Mouse (Mus musculus): ENCODE results near the gene Mzf1. TPM values are rescaled to one million over a fixed set of nuclear protein-coding genes. Genes with fewer than 3 reads are reported as not detected.

Gene Mzf1
- polyA plus RNA-seq, 1 experiment from 2014 or later = 6.4 TPM

DNA sequence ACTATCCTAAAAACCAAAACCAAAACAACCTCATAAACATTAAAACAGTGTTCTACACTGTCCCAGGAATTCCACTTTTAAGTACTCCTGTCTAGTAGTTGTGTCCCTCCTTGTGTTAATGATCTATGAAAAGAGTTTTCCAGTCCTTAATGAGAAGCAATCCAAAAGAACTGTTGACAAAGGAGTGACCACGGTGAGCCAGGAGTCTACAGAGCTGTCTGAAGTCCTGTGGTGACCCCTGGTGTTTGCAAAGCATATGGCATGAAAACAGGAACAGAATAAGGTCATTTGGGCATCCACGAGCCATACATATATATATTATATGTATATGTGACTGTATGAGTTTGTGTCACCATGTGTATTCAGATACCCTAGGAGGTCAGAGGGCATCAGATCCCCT, 8.5 kb downstream of the Mzf1 start:
- Histone ChIP-seq H3K4me2 (replicated peaks) (no peak overlapping the region), H3K9ac (no peak overlapping the region), H3K9me3 (ENCODE audit: control insufficient read depth, low read length) (no peaks in the 10 kb centered on the region), H3K4me3 (replicated peaks; ENCODE audit: low read length) (no peak overlapping the region), H3K27ac (no peak overlapping the region), H3K27me3 (ENCODE audit: control insufficient read depth, insufficient read depth, low read length) (peaks cover 43% of the 10 kb centered on the region), H3K36me3 (replicated peaks; ENCODE audit: control insufficient read depth, insufficient read depth) (no peaks in the 10 kb centered on the region), H3K4me1 (replicated peaks; ENCODE audit: control insufficient read depth, insufficient read depth, low read length) (peaks cover 8% of the 10 kb centered on the region)
- WGBS = 6% methylated on average over 2 of the region's 2 CpGs
- DNase-seq (ENCODE audit: low spot score) (peak; percentile 74), ATAC-seq (ENCODE audit: low FRiP score) (peak; percentile 32; the same call in 1 of the 2 replicates)

DNA sequence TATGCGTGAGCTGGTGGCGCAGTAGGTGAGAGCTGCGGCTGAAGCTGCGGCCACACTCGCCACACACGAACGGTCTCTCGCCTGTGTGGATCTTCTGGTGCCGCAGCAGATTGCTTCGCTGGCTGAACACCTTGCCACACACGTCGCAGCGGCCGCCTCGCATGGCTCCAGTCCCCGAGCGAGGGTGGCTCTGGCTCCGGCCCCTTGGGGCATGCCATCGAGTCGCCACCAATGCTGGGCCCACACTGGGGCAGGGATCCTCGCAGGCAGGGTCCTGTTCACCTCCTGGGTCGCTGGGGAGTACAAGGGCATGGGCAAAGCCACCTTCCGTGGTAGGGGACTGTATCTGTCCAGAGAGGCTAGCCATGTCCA, 10.3 kb downstream of the Mzf1 start:
- Histone ChIP-seq H3K9ac (peak overlapping the region; percentile 84), H3K36me3 (replicated peaks; ENCODE audit: control insufficient read depth, insufficient read depth) (no peaks in the 10 kb centered on the region), H3K4me1 (replicated peaks; ENCODE audit: control insufficient read depth, insufficient read depth, low read length) (peaks cover 9% of the 10 kb centered on the region), H3K27ac (peak overlapping the region; percentile 62), H3K4me3 (replicated peaks; ENCODE audit: low read length) (peak overlapping the region; percentile 46), H3K4me2 (replicated peaks) (peak overlapping the region; percentile 96), H3K27me3 (ENCODE audit: control insufficient read depth, insufficient read depth, low read length) (peaks cover 43% of the 10 kb centered on the region), H3K9me3 (ENCODE audit: control insufficient read depth, low read length) (no peaks in the 10 kb centered on the region)
- WGBS = 3% methylated on average over 23 of the region's 23 CpGs
- ATAC-seq (ENCODE audit: low FRiP score) (no peak; the same call in none of the 2 replicates), DNase-seq (ENCODE audit: low spot score) (no peak)

DNA sequence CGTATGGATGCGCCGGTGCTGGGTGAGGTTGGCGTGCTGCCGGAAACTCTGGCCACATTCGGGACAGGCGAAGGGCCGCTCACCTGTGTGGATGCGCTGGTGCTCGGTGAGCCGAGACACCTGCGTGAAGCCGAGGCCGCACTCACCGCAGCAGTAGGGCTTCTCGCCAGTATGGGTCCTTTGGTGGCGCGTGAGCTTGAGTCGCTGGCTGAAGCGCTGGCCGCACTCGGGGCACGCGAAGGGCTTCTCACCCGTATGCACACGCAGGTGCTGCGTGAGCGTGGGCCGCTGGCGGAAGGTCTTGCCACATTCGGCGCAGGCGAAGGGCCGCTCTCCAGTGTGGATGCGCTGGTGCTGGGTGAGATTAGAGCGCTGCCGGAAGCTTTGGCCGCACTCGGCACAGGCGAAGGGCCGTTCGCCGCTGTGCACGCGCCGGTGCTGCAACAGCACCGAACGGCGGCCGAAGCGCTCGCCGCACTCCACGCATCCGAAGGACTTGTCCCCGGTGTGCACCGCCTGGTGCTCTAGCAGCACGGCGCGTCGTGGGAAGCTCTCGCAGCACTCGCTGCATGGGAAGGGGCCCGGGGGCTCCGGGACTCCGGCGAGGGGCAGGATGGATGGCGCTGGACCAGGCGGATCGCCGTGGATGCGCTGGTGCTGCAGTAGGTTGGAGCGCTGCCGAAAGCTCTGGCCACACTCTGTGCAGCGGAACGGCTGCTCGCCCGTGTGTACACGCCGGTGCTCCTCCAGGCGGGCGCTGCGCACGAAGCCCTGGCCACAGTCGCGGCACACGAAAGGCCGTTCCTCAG, 10.9 kb downstream of the Mzf1 start:
- peak overlapping the region; percentile 62 for H3K27ac ChIP-seq
- peak overlapping the region; percentile 96 for H3K4me2 ChIP-seq (replicated peaks)
- WGBS = 3% methylated on average over 88 of the region's 88 CpGs
- peaks cover 43% of the 10 kb centered on the region for H3K27me3 ChIP-seq (ENCODE audit: control insufficient read depth, insufficient read depth, low read length)
- peak overlapping the region; percentile 46 for H3K4me3 ChIP-seq (replicated peaks; ENCODE audit: low read length)
- H3K36me3 ChIP-seq (replicated peaks; ENCODE audit: control insufficient read depth, insufficient read depth) = no peaks in the 10 kb centered on the region
- peaks cover 15% of the 10 kb centered on the region for H3K4me1 ChIP-seq (replicated peaks; ENCODE audit: control insufficient read depth, insufficient read depth, low read length)
- DNase-seq (ENCODE audit: low spot score) (peak; percentile 44), ATAC-seq (ENCODE audit: low FRiP score) (peak; percentile 56)
- H3K9me3 ChIP-seq (ENCODE audit: control insufficient read depth, low read length) = no peaks in the 10 kb centered on the region
- H3K9ac ChIP-seq = peak overlapping the region; percentile 84

DNA sequence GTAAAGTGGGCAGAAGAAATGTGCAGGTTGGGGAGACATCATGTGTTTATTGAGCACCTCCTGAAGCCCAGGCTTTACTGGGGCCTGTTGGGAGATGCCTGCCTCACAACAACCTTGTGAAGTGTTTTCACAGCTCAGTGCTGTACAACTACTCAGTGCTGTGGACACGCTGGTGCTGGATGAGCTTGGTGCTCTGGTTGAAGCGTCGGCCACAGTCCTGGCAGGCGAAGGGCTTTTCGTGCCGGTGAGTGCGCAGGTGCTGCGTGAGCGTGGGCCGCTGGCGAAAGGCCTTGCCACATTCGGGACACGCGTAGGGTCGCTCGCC, 11.5 kb downstream of the Mzf1 start:
- ATAC-seq (ENCODE audit: low FRiP score) = no peak
- Histone ChIP-seq H3K9me3 (ENCODE audit: control insufficient read depth, low read length) (no peaks in the 10 kb centered on the region), H3K4me3 (replicated peaks; ENCODE audit: low read length) (peak overlapping the region; percentile 46), H3K4me1 (replicated peaks; ENCODE audit: control insufficient read depth, insufficient read depth, low read length) (peaks cover 16% of the 10 kb centered on the region), H3K27me3 (ENCODE audit: control insufficient read depth, insufficient read depth, low read length) (peaks cover 43% of the 10 kb centered on the region), H3K9ac (peak overlapping the region; percentile 84), H3K27ac (no peak overlapping the region; the same call in 1 of the 2 replicates), H3K4me2 (replicated peaks) (peak overlapping the region; percentile 96), H3K36me3 (replicated peaks; ENCODE audit: control insufficient read depth, insufficient read depth) (no peaks in the 10 kb centered on the region)
- DNase-seq (ENCODE audit: low spot score) = no peak
- 41% methylated on average over 16 of the region's 16 CpGs for WGBS

DNA sequence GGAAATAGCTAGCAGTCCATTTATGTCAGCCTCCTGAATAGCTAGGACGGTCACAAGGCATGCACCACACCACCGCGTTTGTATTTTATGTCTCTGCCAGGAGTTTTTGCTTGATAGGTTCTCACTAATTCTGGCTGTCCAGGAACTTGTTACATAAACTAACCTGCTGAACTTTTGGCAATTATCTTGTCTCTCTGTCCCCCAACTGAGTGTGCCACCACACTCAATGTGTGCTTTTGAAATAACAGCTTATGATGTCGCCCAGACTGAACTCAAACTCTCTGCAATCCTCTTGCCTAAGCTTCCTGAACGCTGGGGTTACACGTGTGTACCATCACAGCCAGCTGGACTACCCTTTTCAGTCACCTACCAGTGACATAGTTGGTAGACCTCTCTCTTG, 12.1 kb downstream of the Mzf1 start:
- Histone ChIP-seq H3K4me1 (replicated peaks; ENCODE audit: control insufficient read depth, insufficient read depth, low read length) (peaks cover 16% of the 10 kb centered on the region), H3K27ac (no peak overlapping the region), H3K4me3 (replicated peaks; ENCODE audit: low read length) (no peak overlapping the region), H3K9me3 (ENCODE audit: control insufficient read depth, low read length) (no peaks in the 10 kb centered on the region), H3K27me3 (ENCODE audit: control insufficient read depth, insufficient read depth, low read length) (peaks cover 43% of the 10 kb centered on the region), H3K9ac (no peak overlapping the region), H3K4me2 (replicated peaks) (no peak overlapping the region), H3K36me3 (replicated peaks; ENCODE audit: control insufficient read depth, insufficient read depth) (no peaks in the 10 kb centered on the region)
- WGBS = 80% methylated on average over 6 of the region's 6 CpGs
- no peak for ATAC-seq (ENCODE audit: low FRiP score)
- DNase-seq (ENCODE audit: low spot score) = no peak

DNA sequence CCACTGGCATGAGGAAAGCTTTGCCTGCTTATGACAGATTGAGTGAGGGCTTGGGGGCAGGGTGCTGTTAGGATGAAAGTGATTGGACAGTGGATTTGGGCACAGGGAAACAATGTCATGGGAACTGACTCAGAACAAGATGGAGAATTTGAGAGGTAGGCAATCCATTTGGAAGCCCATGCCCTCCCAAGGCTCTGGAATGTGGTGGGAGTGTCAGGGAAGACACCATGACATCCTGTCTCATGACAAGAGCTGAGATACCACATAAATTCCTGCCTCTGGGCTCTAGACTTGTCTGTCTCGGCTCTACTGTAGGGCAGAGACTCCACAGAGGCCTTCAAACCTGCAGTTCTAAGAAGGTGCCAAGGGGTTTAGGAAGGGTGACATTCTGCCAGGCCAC, 13.3 kb downstream of the Mzf1 start:
- peaks cover 43% of the 10 kb centered on the region for H3K27me3 ChIP-seq (ENCODE audit: control insufficient read depth, insufficient read depth, low read length)
- DNase-seq (ENCODE audit: low spot score) = no peak

DNA sequence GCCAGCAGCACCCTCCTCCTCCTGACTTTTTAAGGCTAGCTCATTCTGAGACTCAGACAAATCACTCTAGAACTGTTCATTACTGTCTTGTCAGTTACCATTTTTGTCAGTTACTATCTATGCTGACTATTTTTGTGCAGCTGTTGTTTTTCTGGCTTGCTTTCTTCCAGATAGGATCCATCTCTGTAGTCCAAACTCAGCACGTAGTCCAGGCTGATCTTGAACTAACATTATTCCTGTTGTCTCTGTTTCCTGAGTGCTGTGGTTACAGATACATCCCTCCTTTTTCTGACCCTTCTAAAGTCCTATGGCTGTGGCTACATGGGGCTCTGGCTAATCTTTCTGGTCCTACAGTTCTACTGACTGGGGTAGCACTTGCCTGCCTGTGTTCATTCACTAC, 15.4 kb downstream of the Mzf1 start:
- peak overlapping the region; percentile 94 for H3K9ac ChIP-seq
- H3K9me3 ChIP-seq (ENCODE audit: control insufficient read depth, low read length) = no peaks in the 10 kb centered on the region
- peak overlapping the region; percentile 81; the same call in 1 of the 2 replicates for H3K4me3 ChIP-seq (replicated peaks; ENCODE audit: low read length)
- 92% methylated on average over 1 of the region's 1 CpGs for WGBS
- peaks cover 27% of the 10 kb centered on the region for H3K27me3 ChIP-seq (ENCODE audit: control insufficient read depth, insufficient read depth, low read length)
- peaks cover 18% of the 10 kb centered on the region for H3K36me3 ChIP-seq (replicated peaks; ENCODE audit: control insufficient read depth, insufficient read depth)
- DNase-seq (ENCODE audit: low spot score) = no peak
- H3K27ac ChIP-seq = no peak overlapping the region
- no peak for ATAC-seq (ENCODE audit: low FRiP score)
- H3K4me1 ChIP-seq (replicated peaks; ENCODE audit: control insufficient read depth, insufficient read depth, low read length) = peaks cover 31% of the 10 kb centered on the region
- H3K4me2 ChIP-seq (replicated peaks) = peak overlapping the region; percentile 87

More for the DNA sequence above, 13.3 kb downstream of the Mzf1 start:
- H3K9me3 ChIP-seq (ENCODE audit: control insufficient read depth, low read length) = no peaks in the 10 kb centered on the region
- 91% methylated on average over 1 of the region's 1 CpGs for WGBS
- no peak for ATAC-seq (ENCODE audit: low FRiP score)
- H3K4me1 ChIP-seq (replicated peaks; ENCODE audit: control insufficient read depth, insufficient read depth, low read length) = peaks cover 25% of the 10 kb centered on the region
- H3K4me3 ChIP-seq (replicated peaks; ENCODE audit: low read length) = no peak overlapping the region
- H3K36me3 ChIP-seq (replicated peaks; ENCODE audit: control insufficient read depth, insufficient read depth) = peaks cover 5% of the 10 kb centered on the region
- H3K4me2 ChIP-seq (replicated peaks) = no peak overlapping the region
- no peak overlapping the region for H3K27ac ChIP-seq
- H3K9ac ChIP-seq = no peak overlapping the region

DNA sequence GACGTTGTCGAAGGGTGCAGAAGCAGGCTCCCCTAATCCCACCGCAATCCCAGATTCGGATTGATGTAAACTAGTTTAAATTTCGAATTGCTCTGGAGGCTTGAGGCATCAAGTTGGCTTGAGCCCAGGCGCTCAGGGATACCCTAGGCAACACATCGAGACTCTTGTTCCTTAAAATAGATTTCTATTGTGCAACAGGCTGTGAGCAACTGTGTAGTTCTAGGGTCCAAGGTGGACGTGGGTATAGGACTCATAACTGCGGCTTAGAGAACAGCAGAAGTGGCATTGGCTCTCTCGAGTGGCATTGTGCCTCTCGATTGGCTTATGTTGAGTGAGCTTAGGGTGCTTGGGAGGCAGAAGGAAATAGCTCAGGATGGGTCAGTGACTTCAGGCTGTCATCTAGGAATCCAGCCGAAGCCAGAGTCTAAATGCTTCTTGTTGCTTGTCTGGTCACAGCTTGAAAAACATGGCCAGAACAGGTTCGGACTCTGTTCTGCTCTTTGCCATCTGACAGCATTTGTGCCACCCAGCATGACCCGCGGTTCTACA, 15.9 kb downstream of the Mzf1 start:
- ATAC-seq (ENCODE audit: low FRiP score) (no peak), DNase-seq (ENCODE audit: low spot score) (no peak)
- 24% methylated on average over 15 of the region's 15 CpGs for WGBS
- Histone ChIP-seq H3K9ac (peak overlapping the region; percentile 94), H3K4me1 (replicated peaks; ENCODE audit: control insufficient read depth, insufficient read depth, low read length) (peaks cover 31% of the 10 kb centered on the region), H3K4me3 (replicated peaks; ENCODE audit: low read length) (peak overlapping the region; percentile 81), H3K9me3 (ENCODE audit: control insufficient read depth, low read length) (no peaks in the 10 kb centered on the region), H3K36me3 (replicated peaks; ENCODE audit: control insufficient read depth, insufficient read depth) (peaks cover 18% of the 10 kb centered on the region), H3K27ac (peak overlapping the region; percentile 99), H3K27me3 (ENCODE audit: control insufficient read depth, insufficient read depth, low read length) (peaks cover 23% of the 10 kb centered on the region), H3K4me2 (replicated peaks) (peak overlapping the region; percentile 87)

DNA sequence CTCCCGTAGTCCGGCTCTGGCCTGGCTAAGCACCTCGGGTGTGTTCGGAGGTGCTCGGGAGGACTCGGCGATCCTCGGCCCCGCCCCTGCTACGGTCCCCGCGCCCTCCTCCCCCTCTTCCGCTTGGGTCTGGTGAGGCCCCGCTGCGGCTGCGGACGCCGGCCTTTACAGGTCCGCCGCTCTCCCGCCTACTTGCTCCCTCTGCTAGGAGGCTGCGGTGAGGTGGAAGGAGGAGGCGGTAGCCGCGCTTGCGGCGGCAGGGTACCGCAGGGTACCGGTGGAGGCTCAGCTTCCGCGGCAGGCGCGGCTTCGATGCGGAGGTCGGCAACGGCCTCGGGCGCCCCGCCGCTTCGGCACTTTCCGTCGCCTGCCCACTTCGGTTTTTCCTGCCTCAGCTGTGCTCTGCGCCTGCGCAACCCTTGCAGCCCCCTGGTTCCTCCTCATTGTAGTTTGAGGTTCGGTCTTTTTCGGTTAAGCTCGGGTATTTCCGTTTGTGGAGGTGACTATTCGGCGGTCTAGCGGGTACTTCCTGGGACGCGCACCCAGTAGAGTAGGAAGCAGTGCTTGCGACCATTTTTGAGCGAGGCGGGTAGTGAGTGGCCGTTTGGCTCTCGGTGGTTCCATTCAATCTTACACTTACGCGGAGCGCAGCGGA, 16.5 kb downstream of the Mzf1 start, which contains the start of gene Ube2m:
Ube2m (minus strand) TSS at position 375 of the 655 bp plus-strand sequence.
- ATAC-seq (ENCODE audit: low FRiP score) = peak; percentile 90
- H3K27me3 ChIP-seq (ENCODE audit: control insufficient read depth, insufficient read depth, low read length) = peaks cover 17% of the 10 kb centered on the region
- under 1% methylated on average over 57 of the region's 65 CpGs for WGBS
- peak within 1 kb of the TSS; percentile 99 for H3K27ac ChIP-seq
- peak within 1 kb of the TSS; percentile 94 for H3K9ac ChIP-seq
- peaks cover 35% of the 10 kb centered on the region for H3K4me1 ChIP-seq (replicated peaks; ENCODE audit: control insufficient read depth, insufficient read depth, low read length)
- no peaks in the 10 kb centered on the region for H3K9me3 ChIP-seq (ENCODE audit: control insufficient read depth, low read length)
- H3K4me3 ChIP-seq (replicated peaks; ENCODE audit: low read length) = peak within 1 kb of the TSS; percentile 81
- DNase-seq (ENCODE audit: low spot score) = peak; percentile 100
- H3K4me2 ChIP-seq (replicated peaks) = peak within 1 kb of the TSS; percentile 87
- H3K36me3 ChIP-seq (replicated peaks; ENCODE audit: control insufficient read depth, insufficient read depth) = peaks cover 22% of the 10 kb centered on the region
